Mouse (Mus musculus) heart, embryonic 10.5 days (tissue): ENCODE data around the gene Wwox. TPM values are rescaled to one million over a fixed set of nuclear protein-coding genes. Genes with fewer than 3 reads are reported as not detected.

Source experiments
- DNase-seq: peaks from one replicate; pipeline ENCODE4 v3.0.0-alpha.2; 2017; ENCODE audit warnings: low spot score
- H3K27ac ChIP-seq: fragments of 300-500 bp; sonication (generic); 2 replicates; pipeline ENCODE4 v1.5.1; 2016; ENCODE audit warnings: mild to moderate bottlenecking
- H3K27me3 ChIP-seq: fragments of 300-500 bp; sonication (generic); 2 replicates; pipeline ENCODE4 v1.6.1; 2016; ENCODE audit warnings: mild to moderate bottlenecking; ENCODE audit not compliant: poor library complexity, insufficient read depth, severe bottlenecking
- H3K36me3 ChIP-seq: fragments of 300-500 bp; sonication (generic); 2 replicates; pipeline ENCODE4 v1.6.1; 2016; ENCODE audit warnings: mild to moderate bottlenecking, moderate library complexity
- H3K4me1 ChIP-seq: fragments of 300-500 bp; sonication (generic); 2 replicates; pipeline ENCODE4 v1.6.1; 2016; ENCODE audit warnings: mild to moderate bottlenecking
- H3K4me3 ChIP-seq: fragments of 300-500 bp; sonication (generic); 2 replicates; pipeline ENCODE4 v1.5.1; 2016; ENCODE audit warnings: mild to moderate bottlenecking, moderate library complexity
- H3K9me3 ChIP-seq: fragments of 300-500 bp; sonication (generic); 2 replicates; pipeline ENCODE4 v1.6.1; 2016; ENCODE audit warnings: mild to moderate bottlenecking, moderate library complexity
- WGBS: fragments of 180-500 bp; shearing (Covaris S2); methylation state at CpG from one replicate; pipeline ENCODE4 v1.1.7; 2016; 5-methylcytosine and 5-hydroxymethylcytosine counted together
- polyA plus RNA-seq: library from polyadenylated mRNA; unstranded; fragments of >200 nt; fragmentation: Nextera tagmentation; extraction: Ambion mirVana; gene quantifications from 2 replicates; pipeline ENCODE4 v1.2.1, GENCODE M21; 2016

The Wwox gene
- 9.8 and 10.3 TPM in 2 replicates for polyA plus RNA-seq

DNA sequence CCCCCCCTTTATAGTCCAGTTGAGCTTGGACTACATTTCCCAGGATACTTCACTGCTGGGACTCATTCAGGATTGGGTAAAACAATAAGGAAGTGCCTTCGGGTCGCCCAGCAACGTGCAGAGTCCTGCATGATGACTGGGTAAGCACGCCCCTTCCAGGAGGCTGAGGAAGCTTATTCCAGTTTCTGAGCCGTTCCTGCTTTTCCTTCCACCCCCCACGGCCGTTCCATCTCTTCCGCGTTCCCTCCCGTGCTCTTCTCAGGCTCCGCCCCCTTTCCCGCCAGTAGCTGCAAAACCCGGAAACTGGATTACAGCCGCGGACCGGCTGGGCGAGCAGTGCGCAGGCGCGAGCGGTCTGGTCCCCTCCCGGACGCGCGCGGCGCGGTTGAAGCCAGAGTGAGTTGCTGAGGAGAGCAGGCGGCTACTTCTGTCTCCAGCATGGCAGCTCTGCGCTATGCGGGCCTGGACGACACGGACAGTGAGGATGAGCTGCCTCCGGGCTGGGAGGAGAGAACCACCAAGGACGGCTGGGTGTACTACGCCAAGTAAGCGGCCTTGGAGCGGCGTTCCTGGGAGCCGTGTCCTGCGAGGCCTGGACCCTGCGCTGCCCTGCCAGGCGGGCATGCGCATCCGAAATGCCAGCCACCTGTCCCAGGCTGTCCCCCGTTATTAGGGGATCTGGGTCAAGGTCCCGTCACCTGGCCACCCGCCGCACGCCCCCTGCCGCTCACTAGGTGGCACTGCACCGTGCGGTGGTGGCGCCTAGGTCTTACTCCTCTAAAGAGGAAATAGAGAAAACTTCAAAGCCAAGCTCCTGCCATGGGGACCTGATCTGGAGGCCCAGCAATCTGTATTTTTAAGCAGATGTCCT, at the start of gene Wwox:
Wwox (plus strand) TSS at position 322 of the 871 bp plus-strand sequence.
- H3K27me3 ChIP-seq, result no peaks in the 10 kb centered on the region
- peaks cover 10% of the 10 kb centered on the region for H3K4me1 ChIP-seq
- H3K36me3 ChIP-seq, result no peaks in the 10 kb centered on the region
- DNase-seq, result peak; percentile 98
- no peaks in the 10 kb centered on the region for H3K9me3 ChIP-seq
- under 1% methylated on average over 54 of the region's 54 CpGs for WGBS
- peak within 1 kb of the TSS; percentile 91 for H3K27ac ChIP-seq
- peak within 1 kb of the TSS; percentile 83 for H3K4me3 ChIP-seq

- Histone ChIP-seq H3K4me1 (no peaks in the 10 kb centered on the region), H3K4me3 (no peak overlapping the region), H3K36me3 (no peaks in the 10 kb centered on the region), H3K27ac (no peak overlapping the region), H3K27me3 (no peaks in the 10 kb centered on the region), H3K9me3 (no peaks in the 10 kb centered on the region)
- no peak for DNase-seq
- 85% methylated on average over 12 of the region's 13 CpGs for WGBS
Measured at GRCm38 (mm10) chr8:114390465-114391254, 48.8 kb upstream of the Wwox start.

DNA sequence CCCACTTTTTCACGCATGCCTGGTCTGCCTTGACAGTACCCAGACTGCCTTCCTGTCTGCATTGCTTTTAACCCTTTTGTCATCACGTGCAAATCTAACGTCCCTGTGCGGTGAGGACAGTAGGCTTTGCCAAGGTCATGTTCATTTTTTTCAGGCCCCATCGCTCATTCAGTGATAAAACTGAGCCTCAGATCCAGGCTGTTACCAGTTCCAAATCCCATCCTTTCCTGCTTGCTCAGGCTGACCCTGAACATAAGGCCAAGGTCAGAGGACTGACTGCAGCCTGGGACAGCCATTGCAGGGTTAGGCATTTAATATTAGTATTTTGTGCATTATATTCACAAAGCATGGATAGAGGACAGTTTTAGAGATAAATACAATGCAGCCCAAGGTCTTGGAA, 41.1 kb upstream of the Wwox start:
- peaks cover 4% of the 10 kb centered on the region; the same call in 1 of the 2 replicates for H3K4me1 ChIP-seq
- 81% methylated on average over 5 of the region's 5 CpGs for WGBS
- H3K27ac ChIP-seq, result no peak overlapping the region
- no peaks in the 10 kb centered on the region for H3K27me3 ChIP-seq
- H3K4me3 ChIP-seq, result no peak overlapping the region
- no peaks in the 10 kb centered on the region for H3K9me3 ChIP-seq
- DNase-seq, result no peak
- no peaks in the 10 kb centered on the region for H3K36me3 ChIP-seq

DNA sequence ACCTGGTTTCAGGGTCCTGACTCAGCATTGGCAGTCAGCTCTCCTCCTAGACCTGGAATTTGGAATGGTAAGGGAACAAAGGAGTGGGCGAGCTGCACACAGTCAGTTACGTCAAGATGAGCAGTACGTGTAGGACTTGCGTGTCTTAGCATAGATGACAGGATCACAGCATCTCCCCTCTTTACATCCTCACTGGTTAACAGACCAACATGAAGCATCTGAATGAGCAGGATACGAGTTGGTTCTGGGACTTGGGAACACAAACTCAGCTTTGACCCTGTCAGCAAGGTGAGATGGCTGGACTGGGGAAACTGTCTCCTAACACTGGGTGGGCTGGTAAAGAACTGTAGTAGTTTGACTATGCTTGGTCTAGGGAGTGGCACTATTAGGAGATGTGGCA, 40.2 kb upstream of the Wwox start:
- H3K4me3 ChIP-seq, result no peak overlapping the region
- peaks cover 7% of the 10 kb centered on the region; the same call in 1 of the 2 replicates for H3K4me1 ChIP-seq
- WGBS, result 87% methylated on average over 5 of the region's 5 CpGs
- DNase-seq, result no peak
- no peaks in the 10 kb centered on the region for H3K36me3 ChIP-seq
- H3K27ac ChIP-seq, result no peak overlapping the region
- no peaks in the 10 kb centered on the region for H3K27me3 ChIP-seq
- no peaks in the 10 kb centered on the region for H3K9me3 ChIP-seq

GRCm38 (mm10) chr8:114401679-114402078, 37.8 kb upstream of the Wwox start:
- Histone ChIP-seq H3K9me3 (no peaks in the 10 kb centered on the region), H3K4me3 (no peak overlapping the region), H3K27me3 (no peaks in the 10 kb centered on the region), H3K4me1 (peaks cover 7% of the 10 kb centered on the region; the same call in 1 of the 2 replicates), H3K36me3 (no peaks in the 10 kb centered on the region), H3K27ac (no peak overlapping the region)
- no peak for DNase-seq
- WGBS, result 66% methylated on average over 7 of the region's 7 CpGs

GRCm38 (mm10) chr8:114411421-114411820, 28.0 kb upstream of the Wwox start:
- Histone ChIP-seq H3K4me1 (no peaks in the 10 kb centered on the region), H3K4me3 (no peak overlapping the region), H3K27me3 (no peaks in the 10 kb centered on the region), H3K27ac (no peak overlapping the region), H3K36me3 (no peaks in the 10 kb centered on the region), H3K9me3 (no peaks in the 10 kb centered on the region)
- WGBS, result 78% methylated on average over 3 of the region's 3 CpGs
- DNase-seq, result no peak

- no peaks in the 10 kb centered on the region for H3K4me1 ChIP-seq
Measured at GRCm38 (mm10) chr8:114417786-114418185, 21.7 kb upstream of the Wwox start, which contains the start of gene Clec3a. TSS of gene Clec3a (plus strand) at chr8:114418086.

GRCm38 (mm10) chr8:114418486-114418885, 21.0 kb upstream of the Wwox start:
- 62% methylated on average over 5 of the region's 5 CpGs for WGBS

More at GRCm38 (mm10) chr8:114417786-114418185, 21.7 kb upstream of the Wwox start, which contains the start of gene Clec3a:
- Histone ChIP-seq H3K36me3 (no peaks in the 10 kb centered on the region), H3K4me3 (no peak within 1 kb of the TSS), H3K27me3 (no peaks in the 10 kb centered on the region; the same call in 1 of the 2 replicates), H3K9me3 (no peaks in the 10 kb centered on the region), H3K27ac (no peak within 1 kb of the TSS)
- no peak for DNase-seq
- WGBS, result 79% methylated on average over 8 of the region's 8 CpGs

DNA sequence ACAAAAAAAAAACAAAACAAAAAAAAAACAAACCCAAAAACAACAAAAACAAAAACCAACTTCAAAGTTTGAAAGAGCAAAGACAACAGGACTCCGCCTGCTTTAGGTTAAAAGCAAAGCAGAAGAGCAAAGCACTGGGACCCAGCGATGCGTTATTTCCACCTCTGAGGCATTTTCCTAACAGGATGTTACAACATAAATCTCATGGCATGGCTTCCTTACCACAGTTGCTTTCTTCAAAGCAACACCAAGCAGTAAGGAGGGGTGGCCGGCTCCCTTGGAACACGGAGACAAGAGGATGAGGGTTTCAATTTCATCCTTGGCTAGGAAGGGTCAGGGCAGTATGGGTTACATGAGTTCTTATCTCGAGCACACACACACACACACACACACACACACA, 20.6 kb upstream of the Wwox start:
- no peak overlapping the region for H3K27ac ChIP-seq
- H3K9me3 ChIP-seq, result no peaks in the 10 kb centered on the region
- whole genome bisulfite sequencing, result 80% methylated on average over 6 of the region's 6 CpGs
- no peaks in the 10 kb centered on the region; the same call in 1 of the 2 replicates for H3K27me3 ChIP-seq
- no peaks in the 10 kb centered on the region for H3K36me3 ChIP-seq
- DNase-seq, result no peak
- H3K4me1 ChIP-seq, result no peaks in the 10 kb centered on the region
- no peak overlapping the region for H3K4me3 ChIP-seq

More at GRCm38 (mm10) chr8:114418486-114418885, 21.0 kb upstream of the Wwox start:
- H3K27me3 ChIP-seq, result no peaks in the 10 kb centered on the region; the same call in 1 of the 2 replicates
- no peak for DNase-seq
- H3K9me3 ChIP-seq, result no peaks in the 10 kb centered on the region
- no peaks in the 10 kb centered on the region for H3K4me1 ChIP-seq
- H3K27ac ChIP-seq, result no peak overlapping the region
- H3K4me3 ChIP-seq, result no peak overlapping the region
- no peaks in the 10 kb centered on the region for H3K36me3 ChIP-seq

GRCm38 (mm10) chr8:114421544-114421943, 17.9 kb upstream of the Wwox start:
- Histone ChIP-seq H3K4me1 (no peaks in the 10 kb centered on the region), H3K27me3 (no peaks in the 10 kb centered on the region; the same call in 1 of the 2 replicates), H3K4me3 (no peak overlapping the region), H3K9me3 (no peaks in the 10 kb centered on the region), H3K27ac (no peak overlapping the region), H3K36me3 (no peaks in the 10 kb centered on the region)
- WGBS, result 71% methylated on average over 4 of the region's 4 CpGs
- DNase-seq, result no peak

DNA sequence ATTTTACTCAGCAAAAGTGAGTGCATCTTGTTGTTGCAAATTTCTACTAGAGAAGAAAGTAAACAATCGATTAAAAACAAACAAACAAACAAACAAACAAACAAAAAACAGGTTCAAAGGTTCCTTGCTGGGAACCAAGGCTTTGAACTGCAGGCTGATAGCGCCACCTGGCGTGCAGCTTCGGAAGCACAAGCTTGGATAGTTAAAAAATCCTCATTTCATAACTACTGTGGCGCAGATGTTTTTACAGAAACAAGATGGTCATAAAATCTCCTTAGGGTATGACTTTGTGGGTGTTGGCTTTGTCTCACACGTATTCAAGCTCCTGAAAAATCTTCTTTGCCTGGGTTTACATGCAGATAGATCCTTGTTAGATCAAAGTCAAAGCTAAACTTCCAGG, 1.2 kb upstream of the Wwox start:
- DNase-seq, result no peak
- H3K27me3 ChIP-seq, result no peaks in the 10 kb centered on the region
- WGBS, result 14% methylated on average over 6 of the region's 6 CpGs

GRCm38 (mm10) chr8:114440205-114440589, 742 bp downstream of the Wwox start:
- no peak for DNase-seq
- Histone ChIP-seq H3K27ac (peak overlapping the region; percentile 91), H3K27me3 (no peaks in the 10 kb centered on the region), H3K9me3 (no peaks in the 10 kb centered on the region), H3K36me3 (no peaks in the 10 kb centered on the region), H3K4me3 (peak overlapping the region; percentile 83), H3K4me1 (peaks cover 10% of the 10 kb centered on the region)
- WGBS, result 25% methylated on average over 5 of the region's 5 CpGs

More for the DNA sequence above, 1.2 kb upstream of the Wwox start:
- Histone ChIP-seq H3K9me3 (no peaks in the 10 kb centered on the region), H3K4me1 (peaks cover 10% of the 10 kb centered on the region), H3K4me3 (no peak overlapping the region), H3K36me3 (no peaks in the 10 kb centered on the region), H3K27ac (no peak overlapping the region)

DNA sequence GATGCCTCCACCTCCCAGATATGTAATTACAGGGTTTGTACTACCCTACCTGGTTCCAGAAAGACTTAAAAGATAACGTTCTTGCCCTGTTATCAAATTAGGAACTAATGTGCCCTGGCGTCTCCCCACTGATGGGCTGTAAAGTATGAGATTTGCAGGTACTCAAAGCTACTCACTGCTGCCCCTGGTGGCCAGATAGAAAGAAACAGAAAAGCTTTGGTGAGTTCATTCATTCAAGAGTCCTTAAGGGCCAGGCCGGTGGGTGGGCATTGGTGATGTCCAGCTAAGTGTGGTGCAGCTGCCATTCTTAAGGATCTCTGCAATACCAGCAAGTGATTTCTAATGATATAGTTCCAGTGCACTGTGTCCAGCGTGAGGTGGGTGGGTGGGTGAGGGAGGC, 2.2 kb downstream of the Wwox start:
- WGBS, result 76% methylated on average over 4 of the region's 4 CpGs
- DNase-seq, result no peak
- no peaks in the 10 kb centered on the region for H3K27me3 ChIP-seq

More for the DNA sequence above, 2.2 kb downstream of the Wwox start:
- peaks cover 10% of the 10 kb centered on the region for H3K4me1 ChIP-seq
- H3K4me3 ChIP-seq, result no peak overlapping the region
- H3K9me3 ChIP-seq, result no peaks in the 10 kb centered on the region
- no peak overlapping the region for H3K27ac ChIP-seq
- H3K36me3 ChIP-seq, result no peaks in the 10 kb centered on the region
